Mouse (Mus musculus) kidney, postnatal 14 days (tissue): Measurements from ENCODE around the gene Prkacb.
"Not testable (repeated sequence)": the region's sequence is repeated elsewhere in the genome, so short reads cannot be mapped to it uniquely, and the experiment has no call there.

ENCODE experiments used
- DNase-seq: peaks from one replicate; pipeline ENCODE4 v3.0.0; 2022; ENCODE audit warnings: mixed read lengths

The Prkacb gene

DNA sequence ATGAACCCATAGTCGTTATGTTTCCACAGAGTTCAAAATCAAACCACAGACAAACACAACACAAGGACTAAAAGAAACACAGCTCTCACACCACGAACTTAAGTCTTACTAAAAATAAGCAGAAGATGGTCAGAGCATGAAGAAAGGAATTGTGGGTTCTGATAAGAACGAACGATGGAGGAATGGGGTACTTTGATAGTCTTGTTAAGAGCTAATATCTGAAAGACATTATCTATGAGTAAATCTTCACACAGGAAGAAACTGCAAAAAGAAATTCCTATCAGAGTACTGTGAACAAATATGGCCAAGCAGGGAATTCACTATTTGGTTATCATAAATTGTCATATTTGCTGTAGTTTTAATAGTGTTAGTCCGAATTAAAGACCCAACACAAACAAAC, 36.1 kb downstream of the Prkacb start:
- DNase-seq: no peak

DNA sequence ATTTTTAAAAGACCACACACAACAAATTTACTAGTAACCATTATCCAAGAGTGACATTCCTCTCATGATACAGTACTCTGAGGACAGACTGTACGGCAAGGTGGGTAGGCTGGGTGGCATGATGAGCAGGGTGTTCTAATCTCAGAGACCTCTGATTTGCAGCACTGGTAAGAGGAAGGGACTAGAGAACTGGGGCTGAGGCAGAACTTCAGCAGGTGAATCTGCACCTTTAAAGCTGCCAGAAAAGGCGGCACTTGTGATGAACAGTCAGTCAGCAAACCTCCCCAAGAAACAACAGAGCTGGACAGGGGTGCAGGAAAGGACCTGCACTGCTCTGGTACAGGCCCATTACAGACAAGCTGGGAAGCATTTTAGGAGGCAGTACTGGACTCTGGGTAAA, 41.9 kb downstream of the Prkacb start:
- DNase-seq: no peak

DNA sequence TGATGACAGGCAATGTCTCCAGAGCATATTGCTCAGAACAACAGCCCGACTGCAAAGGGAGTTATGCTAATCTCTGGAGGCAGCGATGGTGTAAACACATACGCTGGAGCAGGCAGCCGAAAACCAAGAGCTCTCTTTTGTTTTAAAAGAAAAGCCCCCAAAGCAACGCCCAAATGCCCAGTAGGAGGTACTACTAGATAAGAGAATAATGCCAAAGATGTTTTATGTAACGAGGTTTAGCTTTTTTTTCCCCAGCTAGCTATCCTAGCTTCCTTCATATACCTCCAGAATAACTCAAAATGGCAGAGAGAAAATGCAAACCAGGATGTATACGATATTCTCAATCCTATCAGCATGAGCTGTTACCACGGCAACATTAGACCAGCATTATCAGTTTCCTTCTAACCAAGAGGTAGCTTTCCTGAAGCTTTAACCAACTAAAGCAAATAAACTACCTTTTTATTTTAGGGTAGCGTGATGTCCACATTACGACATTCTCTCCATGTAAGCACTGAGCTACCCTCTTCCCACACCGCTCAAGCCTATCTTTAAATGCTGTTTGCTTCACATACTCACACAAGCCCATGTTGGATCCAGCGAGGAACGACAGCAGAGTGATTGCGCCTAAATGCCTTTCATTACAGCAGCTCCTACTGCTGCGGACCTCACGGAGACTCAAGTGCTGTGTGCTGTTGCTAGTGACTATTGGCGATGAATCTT, 42.7 kb downstream of the Prkacb start:
- DNase-seq: no peak

DNA sequence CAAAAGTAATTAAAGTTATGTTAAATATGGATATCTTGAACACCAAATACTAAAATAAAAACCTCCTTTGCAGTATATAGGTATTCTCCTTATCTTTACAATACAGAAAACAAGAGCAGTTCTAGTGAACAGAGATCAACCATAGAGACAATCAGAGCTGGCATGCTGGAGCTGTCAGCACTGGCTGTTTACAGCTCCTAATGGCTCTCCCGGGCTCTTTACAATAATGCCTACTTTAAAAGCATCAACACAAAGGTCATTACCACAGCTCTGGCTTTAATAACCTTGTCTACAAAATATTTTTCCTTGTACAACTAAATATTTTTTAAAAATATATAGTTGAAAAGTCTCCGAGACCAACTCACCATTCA, 43.2 kb downstream of the Prkacb start:
- no peak for DNase-seq

DNA sequence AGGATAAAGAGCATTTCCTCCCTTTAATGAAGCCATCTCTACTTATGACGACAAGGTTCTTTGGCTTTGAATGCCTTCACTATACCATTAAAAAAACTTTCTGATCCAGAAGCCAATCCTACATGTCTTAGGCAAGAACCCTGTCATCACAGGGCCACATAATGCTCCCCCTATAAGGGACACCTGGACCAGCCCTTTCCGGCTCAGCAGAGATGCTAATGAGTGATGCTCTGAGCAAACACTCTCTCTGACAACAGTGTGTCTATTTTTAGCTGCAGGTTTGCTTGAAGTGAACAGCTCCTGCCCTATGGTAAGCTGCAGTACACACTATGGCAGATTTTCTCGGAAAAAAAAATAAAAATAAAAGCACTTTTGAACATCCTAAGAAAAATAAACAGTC, 43.9 kb downstream of the Prkacb start:
- DNase-seq: no peak

- no peak for DNase-seq
These were observed 44.4 kb downstream of the Prkacb start for GRCm38 (mm10) chr3:146768360-146768759.

DNA sequence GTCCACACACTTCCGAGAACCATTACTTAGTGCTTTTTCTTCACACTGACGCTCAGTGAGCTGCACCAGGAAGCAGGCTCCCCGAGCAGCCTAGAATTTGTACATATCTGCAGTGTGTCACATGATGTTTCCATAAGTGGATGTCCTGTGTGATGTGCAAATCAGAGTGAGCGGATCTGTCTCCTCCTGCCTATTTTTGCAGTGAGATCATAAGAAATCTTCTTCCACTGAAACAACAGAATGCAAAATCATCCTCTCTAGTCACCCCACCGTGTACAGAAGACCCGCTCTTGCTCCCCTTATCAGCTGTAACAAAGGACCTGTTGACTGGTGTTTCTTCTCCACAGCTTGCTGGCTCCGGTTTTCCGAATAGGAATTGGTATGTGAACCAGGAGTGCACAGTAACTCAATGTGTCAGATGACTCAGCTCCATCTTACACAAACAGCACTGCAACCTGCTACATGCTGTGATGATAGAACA, 46.0 kb downstream of the Prkacb start:
- DNase-seq: no peak

GRCm38 (mm10) chr3:146766071-146766605, 46.7 kb downstream of the Prkacb start:
- no peak for DNase-seq

DNA sequence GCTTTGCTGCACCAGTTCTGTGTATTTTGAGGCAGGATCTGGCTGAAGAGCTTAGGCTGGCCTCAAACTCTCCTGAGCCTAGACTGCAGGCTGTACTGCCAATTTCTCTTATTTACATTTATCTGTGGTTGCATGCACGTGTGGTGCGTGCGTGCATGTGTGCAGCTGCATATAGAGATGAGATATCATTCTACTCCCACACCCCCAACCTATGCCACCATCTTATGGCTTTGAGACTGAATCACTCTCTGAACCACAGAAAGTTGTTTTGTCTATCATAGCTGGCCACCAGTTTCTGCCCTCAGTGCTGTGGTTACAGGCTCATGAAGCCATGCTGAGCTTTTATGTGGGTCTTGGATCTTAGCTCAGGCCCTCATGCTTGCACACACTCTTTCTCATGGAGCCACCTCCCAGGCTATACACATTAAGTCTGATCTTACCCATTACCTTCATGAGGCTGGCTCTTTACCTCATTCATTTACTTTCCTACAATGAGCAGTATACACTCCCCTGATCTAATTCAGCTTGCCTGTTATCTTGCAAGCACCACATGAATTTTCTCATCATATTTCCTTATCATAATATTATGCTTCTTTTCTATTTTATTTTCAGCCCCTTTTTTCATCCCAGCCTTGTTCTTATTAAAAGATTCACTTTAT, 47.8 kb downstream of the Prkacb start:
- DNase-seq: no peak

GRCm38 (mm10) chr3:146763054-146763453, 49.7 kb downstream of the Prkacb start:
- DNase-seq: not testable (repeated sequence)

DNA sequence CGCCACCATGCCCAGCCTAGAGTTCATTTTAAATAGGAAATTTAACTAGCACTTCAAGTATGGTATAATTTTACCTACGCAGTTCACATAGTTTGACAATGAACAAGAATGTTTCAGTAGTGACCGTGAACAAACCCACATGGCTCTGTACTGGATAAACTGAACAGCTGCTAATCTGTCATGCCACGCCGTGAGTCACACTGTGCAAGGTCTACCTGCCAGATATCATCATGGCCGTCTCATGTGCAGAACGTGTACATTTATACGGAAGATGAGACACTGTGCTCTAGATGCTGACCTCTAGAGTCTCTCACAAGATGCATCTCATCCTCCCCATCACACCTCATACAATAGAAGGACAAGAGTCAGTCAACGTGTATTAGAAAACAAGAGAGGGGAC, 51.5 kb downstream of the Prkacb start:
- DNase-seq: no peak

- no peak for DNase-seq
These were observed 54.5 kb downstream of the Prkacb start for GRCm38 (mm10) chr3:146757970-146758960.

GRCm38 (mm10) chr3:146754270-146754669, 58.5 kb downstream of the Prkacb start:
- DNase-seq: no peak

GRCm38 (mm10) chr3:146741564-146742202, 71.1 kb downstream of the Prkacb start:
- no peak for DNase-seq

DNA sequence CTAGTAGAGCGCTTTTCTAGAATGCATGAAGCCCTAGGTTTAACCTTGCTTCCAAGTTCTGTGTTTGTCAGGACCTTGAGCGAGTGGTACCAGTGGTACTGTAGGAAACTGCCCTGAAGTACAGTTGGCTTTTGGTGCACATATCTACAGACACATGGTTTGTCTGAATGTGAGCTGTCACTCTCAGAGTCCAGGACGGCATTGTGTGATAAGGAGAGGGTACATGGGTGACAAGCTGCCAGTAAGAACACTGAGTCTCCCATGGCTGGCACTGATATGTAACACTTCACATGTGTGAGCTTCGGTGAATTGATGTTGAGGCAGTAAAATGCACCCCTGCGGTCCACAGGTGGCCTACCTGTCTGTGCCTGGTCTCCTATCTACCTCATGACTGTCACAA, 71.6 kb downstream of the Prkacb start:
- DNase-seq: no peak

GRCm38 (mm10) chr3:146736186-146736585, 76.6 kb downstream of the Prkacb start:
- DNase-seq: not testable (repeated sequence)

DNA sequence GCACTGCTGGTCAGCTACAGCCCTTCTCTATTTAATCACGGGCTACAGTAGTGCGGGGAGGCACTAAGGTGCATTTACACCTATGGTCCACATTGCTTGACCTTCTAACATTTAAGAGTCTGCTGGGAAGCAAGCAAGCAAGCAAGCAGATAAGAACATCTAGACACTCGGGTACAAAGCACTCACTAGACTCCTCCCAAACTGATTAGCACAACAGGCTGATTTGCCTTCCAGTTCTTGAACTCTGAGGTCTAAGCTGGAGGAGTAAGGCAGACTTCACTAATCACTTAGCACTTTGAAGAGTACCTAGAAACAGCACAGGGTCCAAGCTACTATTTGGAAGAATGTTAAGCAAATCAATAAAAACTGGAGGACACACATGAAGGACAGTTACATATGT, 77.1 kb downstream of the Prkacb start:
- no peak for DNase-seq

- no peak for DNase-seq
These were observed 77.7 kb downstream of the Prkacb start for GRCm38 (mm10) chr3:146734907-146735629.

DNA sequence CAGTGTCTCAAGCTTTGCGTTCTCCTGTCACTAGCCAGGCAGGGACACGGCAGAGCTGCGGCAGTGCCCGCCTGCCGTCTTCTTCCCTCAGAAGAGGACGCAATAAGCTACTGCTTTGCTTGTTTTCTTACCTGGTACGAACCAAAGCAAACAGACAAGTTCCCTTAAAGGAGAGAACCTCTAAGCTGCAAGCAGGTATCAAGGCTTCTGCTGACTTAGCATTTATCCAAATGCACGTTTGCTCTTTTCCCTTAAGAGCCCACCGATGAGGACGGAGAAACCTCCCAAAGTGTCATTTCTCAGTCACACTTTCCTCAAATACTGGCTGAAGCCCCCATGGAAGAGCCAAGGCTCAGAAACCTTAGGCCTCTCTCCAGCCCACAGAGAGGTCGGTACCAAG, 81.3 kb downstream of the Prkacb start:
- no peak for DNase-seq

- no peak for DNase-seq
These were observed 89.8 kb downstream of the Prkacb start for GRCm38 (mm10) chr3:146723037-146723436.

- no peak for DNase-seq
These were observed 93.1 kb downstream of the Prkacb start for GRCm38 (mm10) chr3:146719696-146720095.

- no peak for DNase-seq
These were observed 94.5 kb downstream of the Prkacb start for GRCm38 (mm10) chr3:146718251-146718650.
